Mouse (Mus musculus) hindbrain, embryonic 15.5 days (tissue): ENCODE measurements around the gene Mreg. TPM values are rescaled to one million over a fixed set of nuclear protein-coding genes. Genes with fewer than 3 reads are reported as not detected.
A peak's percentile ranks its signal among the peaks of the same experiment; 100 is the strongest.
"Not testable (repeated sequence)": the region's sequence is repeated elsewhere in the genome, so short reads cannot be mapped to it uniquely, and the experiment has no call there.

Experiments used
- ATAC-seq: fragments of 200-750 bp; cut with Nextera tagmentation; 2 replicates; pipeline ENCODE4 v1.8.0; 2017; ENCODE audit warnings: low read depth, moderate number of reproducible peaks, moderate TSS enrichment; ENCODE audit not compliant: low FRiP score
- H3K27ac ChIP-seq: fragments of 300-500 bp; sonication (generic); replicated peaks from 2 replicates; pipeline ENCODE4 v1.5.1; 2015; ENCODE audit warnings: mild to moderate bottlenecking, inconsistent platforms
- H3K27me3 ChIP-seq: fragments of 300-500 bp; sonication (generic); 2 replicates; pipeline ENCODE4 v1.6.1; 2015; ENCODE audit warnings: control low read depth, inconsistent platforms
- H3K36me3 ChIP-seq: fragments of 300-500 bp; sonication (generic); 2 replicates; pipeline ENCODE4 v1.6.1; 2015; ENCODE audit warnings: control low read depth, inconsistent platforms
- H3K4me1 ChIP-seq: fragments of 300-500 bp; sonication (generic); replicated peaks from 2 replicates; pipeline ENCODE4 v1.6.1; 2015; ENCODE audit warnings: control low read depth, inconsistent platforms
- H3K4me2 ChIP-seq: fragments of 300-500 bp; sonication (generic); 2 replicates; pipeline ENCODE4 v1.6.1; 2015; ENCODE audit warnings: moderate library complexity, mild to moderate bottlenecking, inconsistent platforms
- H3K4me3 ChIP-seq: fragments of 300-500 bp; sonication (generic); 2 replicates; pipeline ENCODE4 v1.5.1; 2015; ENCODE audit warnings: mild to moderate bottlenecking, inconsistent platforms
- H3K9ac ChIP-seq: fragments of 300-500 bp; sonication (generic); 2 replicates; pipeline ENCODE4 v1.6.1; 2015; ENCODE audit warnings: inconsistent platforms
- H3K9me3 ChIP-seq: fragments of 300-500 bp; sonication (generic); 2 replicates; pipeline ENCODE4 v1.6.1; 2016; ENCODE audit warnings: control low read depth, inconsistent platforms
- WGBS: fragments of 180-500 bp; shearing (Covaris S2); methylation state at CpG from one replicate; pipeline ENCODE4 v1.1.7; 2015; 5-methylcytosine and 5-hydroxymethylcytosine counted together
- polyA plus RNA-seq: library from polyadenylated mRNA; unstranded; fragments of >200 nt; fragmentation: Nextera tagmentation; extraction: Ambion mirVana; gene quantifications from 2 replicates; pipeline ENCODE4 v1.2.1, GENCODE M21; 2015

The Mreg gene
- polyA plus RNA-seq, 1 experiment from 2014 or later = 2.7 TPM

GRCm38 (mm10) chr1:72242581-72243143, 30.6 kb upstream of the Mreg start:
- Histone ChIP-seq H3K27me3 (no peaks in the 10 kb centered on the region), H3K36me3 (no peaks in the 10 kb centered on the region), H3K4me1 (no peaks in the 10 kb centered on the region; the same call in 1 of the 2 replicates), H3K27ac (no peak overlapping the region), H3K9ac (no peak overlapping the region), H3K4me3 (no peak overlapping the region), H3K9me3 (no peaks in the 10 kb centered on the region), H3K4me2 (no peak overlapping the region)
- 87% methylated on average over 5 of the region's 5 CpGs for WGBS
- no peak for ATAC-seq

DNA sequence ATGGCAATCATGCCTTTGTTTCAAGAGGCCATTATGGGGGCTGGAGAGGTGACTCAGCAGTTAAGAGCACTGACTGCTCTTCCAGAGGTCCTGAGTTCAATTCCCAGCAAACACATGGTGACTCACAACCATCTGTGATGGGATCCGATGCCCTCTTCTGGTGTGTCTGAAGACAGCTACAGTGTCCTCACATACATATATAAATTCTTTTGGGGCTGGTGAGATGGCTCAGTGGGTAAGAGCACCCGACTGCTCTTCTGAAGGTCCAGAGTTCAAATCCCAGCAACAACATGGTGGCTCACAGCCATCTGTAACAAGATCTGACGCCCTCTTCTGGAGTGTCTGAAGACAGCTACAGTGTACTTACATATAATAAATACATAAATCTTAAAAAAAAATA, 27.0 kb upstream of the Mreg start:
- H3K4me1 ChIP-seq, H3K27me3 ChIP-seq, H3K4me2 ChIP-seq, H3K36me3 ChIP-seq, H3K9ac ChIP-seq, ATAC-seq, H3K9me3 ChIP-seq, H3K27ac ChIP-seq, H3K4me3 ChIP-seq: not testable (repeated sequence)
- WGBS = 82% methylated on average over 3 of the region's 3 CpGs

DNA sequence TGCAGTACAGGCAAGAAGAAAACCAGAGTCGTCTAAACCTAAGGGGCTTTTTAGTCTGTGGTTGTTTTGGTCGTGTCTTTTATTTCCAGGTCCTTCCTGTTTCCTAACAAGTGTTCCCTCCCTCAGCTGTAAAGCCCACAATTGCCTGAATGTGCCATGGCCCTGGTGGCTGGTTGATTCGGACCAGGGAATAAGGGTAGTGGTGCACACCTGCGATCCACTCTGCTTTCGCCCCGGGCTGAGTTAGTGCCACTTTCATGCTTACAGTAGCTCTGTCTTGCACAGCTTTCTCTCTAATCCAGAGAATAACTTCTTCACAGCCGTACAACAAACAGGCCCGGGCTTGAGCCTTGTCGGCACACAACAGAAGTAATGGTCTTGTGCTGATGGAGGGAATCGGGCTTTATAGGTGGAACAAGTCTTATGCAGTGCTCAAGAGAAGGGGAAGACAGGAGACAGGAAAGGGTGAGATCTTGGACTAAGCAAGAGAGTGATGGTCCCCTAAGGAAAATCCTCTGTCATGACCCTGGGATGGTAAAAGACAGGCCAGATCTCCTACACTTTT, 26.0 kb upstream of the Mreg start:
- H3K27ac ChIP-seq = no peak overlapping the region
- no peak for ATAC-seq
- H3K4me2 ChIP-seq = no peak overlapping the region
- 69% methylated on average over 10 of the region's 10 CpGs for WGBS
- peaks cover 8% of the 10 kb centered on the region for H3K4me1 ChIP-seq
- H3K4me3 ChIP-seq = no peak overlapping the region
- no peaks in the 10 kb centered on the region for H3K9me3 ChIP-seq
- H3K27me3 ChIP-seq = peaks cover 3% of the 10 kb centered on the region; the same call in 1 of the 2 replicates
- H3K9ac ChIP-seq = no peak overlapping the region
- no peaks in the 10 kb centered on the region for H3K36me3 ChIP-seq

DNA sequence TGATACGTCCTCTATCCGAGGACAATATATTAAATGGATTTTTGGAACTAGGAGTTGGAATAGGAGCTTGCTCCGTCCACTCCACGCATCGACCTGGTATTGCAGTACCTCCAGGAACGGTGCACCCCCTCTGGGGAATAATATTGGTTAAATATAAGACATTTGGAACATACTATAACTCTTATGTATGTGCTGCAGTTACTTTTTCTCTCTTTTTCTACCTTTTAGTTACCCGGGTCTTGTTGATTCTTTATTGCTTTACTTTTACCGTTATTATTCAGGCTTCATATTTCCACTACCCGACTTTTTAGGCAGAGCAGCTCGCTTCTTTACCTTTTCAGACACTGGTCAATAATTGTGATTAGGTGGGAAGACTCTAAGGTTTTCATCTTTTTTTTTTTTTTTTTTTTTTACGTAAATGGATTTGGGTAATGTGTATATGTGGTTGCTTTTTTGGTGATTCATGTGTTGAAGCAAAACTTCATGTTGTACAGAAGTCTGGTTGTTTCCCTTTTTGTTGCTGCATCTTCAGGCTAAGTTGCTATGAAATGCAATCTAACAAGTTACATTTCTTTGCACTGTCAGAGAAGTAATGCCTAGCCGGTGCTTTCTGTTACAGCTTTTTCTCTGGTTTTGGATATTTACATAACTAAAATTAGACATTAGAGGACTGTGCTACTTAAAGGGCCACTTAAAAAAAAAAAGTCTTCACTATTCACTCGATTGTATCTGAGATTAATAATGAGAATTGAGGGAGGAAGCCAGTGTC, 25.1 kb upstream of the Mreg start:
- ATAC-seq = no peak; the same call in 1 of the 2 replicates
- Histone ChIP-seq H3K4me3 (peak overlapping the region; percentile 21), H3K27ac (no peak overlapping the region), H3K9me3 (no peaks in the 10 kb centered on the region), H3K27me3 (peaks cover 3% of the 10 kb centered on the region; the same call in 1 of the 2 replicates), H3K4me1 (peaks cover 8% of the 10 kb centered on the region), H3K36me3 (no peaks in the 10 kb centered on the region), H3K4me2 (peak overlapping the region; percentile 48), H3K9ac (no peak overlapping the region)
- 9% methylated on average over 13 of the region's 13 CpGs for WGBS

GRCm38 (mm10) chr1:72236363-72237006, 24.4 kb upstream of the Mreg start:
- not testable (repeated sequence) for H3K27me3 ChIP-seq, H3K36me3 ChIP-seq, H3K9me3 ChIP-seq, H3K4me1 ChIP-seq
- Histone ChIP-seq H3K4me3 (peak overlapping the region; percentile 59), H3K27ac (peak overlapping the region; percentile 84), H3K9ac (peak overlapping the region; percentile 61), H3K4me2 (peak overlapping the region; percentile 68)
- ATAC-seq = peak; percentile 91
- under 1% methylated on average over 37 of the region's 50 CpGs for WGBS

DNA sequence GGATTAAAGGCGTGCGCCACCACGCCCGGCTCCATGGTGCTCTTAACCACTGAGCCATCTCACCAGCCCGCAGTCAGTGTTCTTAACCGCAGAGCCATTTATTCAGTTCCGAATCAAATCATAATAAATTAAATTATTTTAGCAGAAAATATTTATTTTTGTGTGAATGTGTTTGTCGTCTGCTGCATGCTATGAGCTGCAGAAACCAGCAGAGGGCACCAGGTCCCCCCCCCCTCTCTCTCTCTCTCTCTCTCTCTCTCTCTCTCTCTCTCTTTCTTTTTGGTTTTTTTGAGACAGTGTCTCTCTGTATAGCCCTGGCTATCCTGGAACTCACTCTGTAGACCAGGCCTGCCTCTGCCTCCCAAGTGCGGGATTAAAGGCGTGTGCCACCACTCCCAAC, 20.5 kb upstream of the Mreg start:
- not testable (repeated sequence) for H3K27me3 ChIP-seq, H3K9ac ChIP-seq, H3K4me2 ChIP-seq, ATAC-seq, H3K4me3 ChIP-seq, H3K36me3 ChIP-seq, H3K4me1 ChIP-seq, H3K9me3 ChIP-seq, H3K27ac ChIP-seq
- 80% methylated on average over 10 of the region's 10 CpGs for WGBS

- no peak for ATAC-seq
- H3K27ac ChIP-seq = no peak overlapping the region
- WGBS = 5% methylated on average over 3 of the region's 3 CpGs
- H3K36me3 ChIP-seq = no peaks in the 10 kb centered on the region
- no peaks in the 10 kb centered on the region for H3K9me3 ChIP-seq
- no peak overlapping the region for H3K9ac ChIP-seq
- peaks cover 6% of the 10 kb centered on the region; the same call in 1 of the 2 replicates for H3K4me1 ChIP-seq
- no peak overlapping the region for H3K4me2 ChIP-seq
- peaks cover 5% of the 10 kb centered on the region; the same call in 1 of the 2 replicates for H3K27me3 ChIP-seq
- no peak overlapping the region for H3K4me3 ChIP-seq
These were observed 16.9 kb upstream of the Mreg start for GRCm38 (mm10) chr1:72228974-72229373.

- Histone ChIP-seq H3K4me3 (no peak overlapping the region), H3K27ac (no peak overlapping the region), H3K36me3 (no peaks in the 10 kb centered on the region), H3K4me1 (peaks cover 6% of the 10 kb centered on the region; the same call in 1 of the 2 replicates), H3K9ac (no peak overlapping the region), H3K9me3 (no peaks in the 10 kb centered on the region), H3K4me2 (no peak overlapping the region), H3K27me3 (0 out of 2 replicates have a peak, but pooled peaks cover 9% of the 10 kb centered on the region)
- no peak for ATAC-seq
- 90% methylated on average over 5 of the region's 5 CpGs for WGBS
These were observed 15.4 kb upstream of the Mreg start for GRCm38 (mm10) chr1:72227546-72227945.

DNA sequence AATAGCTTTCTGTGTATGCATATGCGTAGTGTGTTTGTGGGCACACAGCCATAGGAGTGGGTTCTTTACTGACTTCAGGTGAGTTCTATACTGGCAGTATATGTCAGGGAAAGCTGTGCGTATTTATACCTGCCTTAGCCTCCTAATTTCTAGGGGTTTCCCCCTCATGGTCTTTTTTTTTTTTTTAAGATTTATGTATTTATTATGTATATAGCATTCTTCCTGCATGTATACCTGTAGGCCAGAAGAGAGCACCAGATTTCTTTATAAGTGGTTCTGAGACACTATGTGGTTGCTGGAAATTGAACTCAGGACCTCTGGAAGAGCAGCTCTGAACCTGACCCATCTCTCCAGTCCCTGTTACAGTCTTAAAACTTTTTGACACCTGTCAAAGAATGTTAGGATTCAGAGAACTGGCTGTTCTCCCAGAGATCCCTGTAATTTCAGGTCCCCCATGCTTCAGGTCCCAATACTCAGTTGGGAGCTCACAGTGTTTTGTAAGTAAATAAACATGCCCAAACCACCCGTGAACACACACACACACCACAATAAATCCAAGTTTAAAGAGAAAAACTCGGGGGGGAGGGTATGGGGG, 14.9 kb upstream of the Mreg start:
- ATAC-seq = no peak
- Histone ChIP-seq H3K4me2 (peak overlapping the region; percentile 60), H3K27me3 (0 out of 2 replicates have a peak, but pooled peaks cover 9% of the 10 kb centered on the region), H3K4me3 (no peak overlapping the region), H3K4me1 (peaks cover 6% of the 10 kb centered on the region; the same call in 1 of the 2 replicates), H3K36me3 (no peaks in the 10 kb centered on the region), H3K27ac (no peak overlapping the region; the same call in 1 of the 2 replicates), H3K9ac (no peak overlapping the region), H3K9me3 (no peaks in the 10 kb centered on the region)
- 55% methylated on average over 4 of the region's 4 CpGs for WGBS

GRCm38 (mm10) chr1:72226172-72226886, 14.2 kb upstream of the Mreg start:
- H3K27ac ChIP-seq = peak overlapping the region; percentile 54; the same call in 1 of the 2 replicates
- peak overlapping the region; percentile 43 for H3K4me3 ChIP-seq
- no peaks in the 10 kb centered on the region for H3K9me3 ChIP-seq
- 0 out of 2 replicates have a peak, but pooled peaks cover 9% of the 10 kb centered on the region for H3K27me3 ChIP-seq
- ATAC-seq = peak; percentile 88
- H3K4me1 ChIP-seq = peaks cover 6% of the 10 kb centered on the region; the same call in 1 of the 2 replicates
- H3K36me3 ChIP-seq = no peaks in the 10 kb centered on the region
- 2% methylated on average over 9 of the region's 18 CpGs for WGBS
- H3K4me2 ChIP-seq = peak overlapping the region; percentile 60
- no peak overlapping the region; the same call in 1 of the 2 replicates for H3K9ac ChIP-seq

GRCm38 (mm10) chr1:72225720-72226171, 13.6 kb upstream of the Mreg start:
- not testable (repeated sequence) for H3K9me3 ChIP-seq, H3K27me3 ChIP-seq, H3K4me1 ChIP-seq, H3K36me3 ChIP-seq
- Histone ChIP-seq H3K4me3 (peak overlapping the region; percentile 43), H3K4me2 (peak overlapping the region; percentile 60), H3K27ac (peak overlapping the region; percentile 54), H3K9ac (peak overlapping the region; percentile 24)
- WGBS = under 1% methylated on average over 25 of the region's 31 CpGs
- peak; percentile 93 for ATAC-seq
